Mouse (Mus musculus) adrenal gland, adult 18-20 months (tissue): Measurements from ENCODE around the gene Dnah10. TPM values are rescaled to one million over a fixed set of nuclear protein-coding genes. Genes with fewer than 3 reads are reported as not detected.
A peak's percentile ranks its signal among the peaks of the same experiment; 100 is the strongest.

Source experiments
- DNase-seq, 2 experiments: peaks; one replicate each; pipeline ENCODE4 v3.0.0; 2021 to 2022; ENCODE audit warnings: low spot score in 2 of 2
- total RNA-seq, 2 experiments: library from RNA; stranded (reverse); gene quantifications; 1 replicate in 1 of 2; 2 replicates in 1 of 2; pipeline ENCODE4 v1.2.3; 2021

Dnah10 gene
- total RNA-seq, 2 experiments from 2014 or later, result 1.7 to 1.8 TPM

GRCm38 (mm10) chr5:124862871-124863741 lies 138.2 kb downstream of the Dnah10 start:
- DNase-seq, result peak; percentile 25 to 49

- DNase-seq, result peak; percentile 50 to 56
Measured at GRCm38 (mm10) chr5:124868981-124869380, 144.1 kb downstream of the Dnah10 start.

GRCm38 (mm10) chr5:124872033-124872432 lies 147.1 kb downstream of the Dnah10 start:
- DNase-seq, result peak in 1 of 2 experiments; percentile 60

- DNase-seq, result no peak
Measured at GRCm38 (mm10) chr5:124873096-124873495, 148.2 kb downstream of the Dnah10 start.

GRCm38 (mm10) chr5:124873890-124874601 lies 149.2 kb downstream of the Dnah10 start:
- no peak for DNase-seq

- no peak for DNase-seq
Measured at GRCm38 (mm10) chr5:124879251-124879650, 154.4 kb downstream of the Dnah10 start.

GRCm38 (mm10) chr5:124879801-124880200 lies 154.9 kb downstream of the Dnah10 start:
- DNase-seq, result no peak

GRCm38 (mm10) chr5:124883877-124884276 lies 159.0 kb downstream of the Dnah10 start:
- DNase-seq, result no peak

Other genes with a start within 250 kb of the Dnah10 start
- gene Rilpl2, start 246.7 kb upstream of the Dnah10 start, total RNA-seq, result 10 to 100 TPM; 22.3 TPM
- gene Snrnp35, start 242.0 kb upstream of the Dnah10 start, total RNA-seq, result 10 to 100 TPM; 20.8 to 21.9 TPM
- 10 to 100 TPM; 13.1 to 17.6 TPM for gene Rilpl1, start 193.7 kb upstream of the Dnah10 start, total RNA-seq
- gene Tmed2, start 184.4 kb upstream of the Dnah10 start, total RNA-seq, result 100 to 1,000 TPM; 214 to 218 TPM
- gene Ddx55, start 172.2 kb upstream of the Dnah10 start, total RNA-seq, result 10 to 100 TPM; 13.2 to 15.3 TPM
- gene Eif2b1, start 146.0 kb upstream of the Dnah10 start, total RNA-seq, result 10 to 100 TPM; 40.0 to 45.5 TPM
- 10 to 100 TPM; 32.2 to 36.2 TPM for gene Gtf2h3, start 145.9 kb upstream of the Dnah10 start, total RNA-seq
- 10 to 100 TPM; 77.5 to 90.9 TPM for gene Atp6v0a2, start 96.5 kb upstream of the Dnah10 start, total RNA-seq
- gene Ccdc92, start 137.3 kb downstream of the Dnah10 start, total RNA-seq, result 1 to 10 TPM; 6.4 to 8.4 TPM
- 10 to 100 TPM; 52.4 to 60.3 TPM for gene Zfp664, start 137.6 kb downstream of the Dnah10 start, total RNA-seq